Mouse (Mus musculus) embryonic fibroblast, embryonic 13.5 days (primary cell): ENCODE measurements around the gene Hadha.

Experiments
- CTCF ChIP-seq: IDR thresholded peaks from 2 replicates; pipeline ENCODE4 v1.5.1; 2011; ENCODE audit warnings: mild to moderate bottlenecking, control low read depth, low read length, moderate library complexity, borderline replicate concordance; ENCODE audit not compliant: insufficient read depth
- POLR2A ChIP-seq: IDR thresholded peaks from 2 replicates; pipeline ENCODE4 v1.6.1; 2011; ENCODE audit warnings: low read depth, mild to moderate bottlenecking, control low read depth, low read length, moderate library complexity

GRCm38 (mm10) chr5:30126756-30127155, 28.2 kb downstream of the Hadha start:
- TF ChIP-seq POLR2A (no peak), CTCF (no peak)
